Comparison of ENCODE assay signal across 17 mouse cellular contexts in genomic region chr15:79289441-79289840, GRCm38 (mm10). TPM values are rescaled to one million over a fixed set of nuclear protein-coding genes. Genes with fewer than 3 reads are reported as not detected.
"Had no signal": no experiment of that assay in that cellular context is flagged by ENCODE, and none has a peak within 500 bp of the region (broad histone marks: within the 10 kb centered on the region; RNA-seq: fewer than 3 reads in every experiment).

No protein-coding gene starts in this region.

- DNase-seq: left cerebral cortex, postnatal 4 days; liver; liver, embryonic 13.5 days; liver, postnatal 0 days; lung, adult 18-20 months; lung, adult 2 months; lung, embryonic 14.5 days; lung, postnatal 10 days; lung, postnatal 14 days; lung, postnatal 36 days; midbrain, embryonic 14.5 days had no signal

RNA-seq across cellular contexts. Expression of gene Baiap2l2, which starts 4.1 kb away (rescaled TPM):
- total RNA-seq: liver, adult 2 months; megakaryocyte, adult 5-6 weeks; megakaryocyte-erythroid progenitor cell, adult 5-6 weeks had no signal

RNA-seq across cellular contexts. Expression of gene Slc16a8, which starts 34.9 kb away (rescaled TPM):
- total RNA-seq: left cerebral cortex, postnatal 14 days; left cerebral cortex, postnatal 4 days; liver, adult 2 months; megakaryocyte progenitor cell, adult 5-6 weeks; megakaryocyte, adult 5-6 weeks; megakaryocyte-erythroid progenitor cell, adult 5-6 weeks; monocyte, adult 5-6 weeks had no signal
